Mouse (Mus musculus) cortical plate, adult 2 months (tissue): ENCODE data around the gene Mical2.

ENCODE experiments used
- CTCF ChIP-seq: fragments of 200-500 bp; IDR thresholded peaks from 2 replicates; pipeline ENCODE4 v1.5.1; 2011; ENCODE audit warnings: mild to moderate bottlenecking, control low read depth, low read length; ENCODE audit not compliant: insufficient read depth; ENCODE audit errors: extremely low read depth
- POLR2A ChIP-seq: fragments of 200-500 bp; IDR thresholded peaks from 2 replicates; pipeline ENCODE4 v1.6.1; 2011; ENCODE audit warnings: mild to moderate bottlenecking, low read length, control low read depth; ENCODE audit not compliant: insufficient read depth; ENCODE audit errors: extremely low read depth

- TF ChIP-seq CTCF (no peak), POLR2A (no peak)
Measured at GRCm38 (mm10) chr7:112397786-112398185, 172.1 kb downstream of the Mical2 start.
